Mouse (Mus musculus) heart, adult 2 months (tissue): Measurements from ENCODE around the gene C1qc.

Source experiments
- CTCF ChIP-seq: fragments of 200-600 bp; IDR thresholded peaks from 2 replicates; pipeline ENCODE4 v1.8.1; 2022; ENCODE audit warnings: antibody characterized with exemption, mild to moderate bottlenecking, moderate library complexity
- EP300 ChIP-seq: fragments of 200-500 bp; IDR thresholded peaks from 2 replicates; pipeline ENCODE4 v1.6.1; 2011; ENCODE audit warnings: low read depth, low read length, control low read depth; ENCODE audit not compliant: insufficient read depth
- POLR2A ChIP-seq: fragments of 200-500 bp; IDR thresholded peaks from 2 replicates; pipeline ENCODE4 v1.6.1; 2011; ENCODE audit warnings: mild to moderate bottlenecking, low read depth, low read length, control low read depth; ENCODE audit not compliant: insufficient read depth

- TF ChIP-seq CTCF (peak; percentile 62), POLR2A (no peak), EP300 (no peak)
Measured at GRCm38 (mm10) chr4:136876971-136877370, 15.9 kb downstream of the C1qc start.
